Mouse (Mus musculus): ENCODE data around the gene Rab26. TPM values are rescaled to one million over a fixed set of nuclear protein-coding genes. Genes with fewer than 3 reads are reported as not detected.
A peak's percentile ranks its signal among the peaks of the same experiment; 100 is the strongest.

The Rab26 gene
- total RNA-seq, 4 experiments from 2014 or later = 0.27 TPM; not detected in 3

DNA sequence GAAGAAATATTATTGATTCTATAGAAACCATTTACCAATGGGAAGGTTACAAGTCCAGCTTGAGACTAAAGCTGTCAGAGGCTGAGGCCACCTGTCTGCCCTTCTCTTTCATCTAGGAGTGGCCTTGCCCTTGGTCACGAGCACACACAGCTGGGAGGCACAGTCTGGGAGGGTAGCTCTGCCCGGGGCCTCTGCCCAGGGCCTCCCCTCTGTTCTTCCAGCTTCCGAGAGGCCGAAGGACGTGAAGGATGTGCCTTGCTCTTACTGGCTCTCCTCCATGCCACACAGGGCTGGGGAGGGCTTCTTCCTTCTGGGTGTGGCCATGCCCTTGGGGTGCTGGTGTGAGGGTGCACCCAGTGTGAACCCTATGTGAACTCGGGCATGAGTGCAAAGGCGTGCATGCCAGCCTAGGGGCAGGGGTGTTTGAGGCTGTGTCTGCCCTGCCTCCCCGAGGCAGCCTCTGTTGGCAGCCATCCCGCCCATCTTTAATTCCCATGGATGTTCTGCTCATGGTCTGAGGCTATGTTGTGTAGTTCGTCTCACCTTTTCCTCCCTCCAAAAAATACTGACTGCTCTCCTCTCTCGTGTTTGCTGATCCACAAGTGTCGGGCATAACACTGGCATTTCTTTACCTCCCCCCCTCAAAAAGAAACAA lies 26.1 kb downstream of the Rab26 start:
- no peak for DNase-seq (ENCODE audit: low spot score in 2 of 2)

DNA sequence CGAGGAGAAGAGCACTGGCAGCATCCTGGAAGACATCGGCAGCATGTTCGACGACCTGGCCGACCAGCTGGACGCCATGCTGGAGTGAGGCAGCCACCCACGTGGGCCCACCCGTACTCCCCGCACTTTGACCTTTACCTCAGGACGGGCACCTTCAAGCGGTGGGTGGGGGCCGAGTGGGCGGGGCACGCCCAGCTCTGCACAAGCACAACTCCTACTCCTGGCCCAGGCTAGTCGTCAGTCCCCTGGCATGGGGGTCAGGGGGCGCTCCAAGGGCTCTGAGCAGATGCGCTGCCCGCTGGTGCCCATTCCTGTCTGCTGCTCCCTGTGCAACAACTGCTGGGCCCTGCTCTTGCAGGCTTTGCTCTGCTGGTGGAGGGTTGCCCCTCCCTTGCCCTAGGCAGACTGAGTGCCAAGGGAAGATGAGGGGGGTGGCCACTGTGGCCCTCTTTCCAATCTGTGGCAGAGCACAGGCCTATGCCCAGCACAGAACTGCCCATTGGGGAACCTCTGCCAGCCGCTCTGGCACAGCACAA lies 26.8 kb downstream of the Rab26 start:
- no peak for DNase-seq (ENCODE audit: low spot score in 2 of 2)

- DNase-seq (ENCODE audit: low spot score in 2 of 2) = peak in 1 of 2 experiments; percentile 44
These were observed 27.5 kb downstream of the Rab26 start for GRCm38 (mm10) chr17:24506332-24507070.

- no peak for DNase-seq (ENCODE audit: low spot score in 2 of 2)
These were observed 28.6 kb downstream of the Rab26 start for GRCm38 (mm10) chr17:24505286-24505955.

DNA sequence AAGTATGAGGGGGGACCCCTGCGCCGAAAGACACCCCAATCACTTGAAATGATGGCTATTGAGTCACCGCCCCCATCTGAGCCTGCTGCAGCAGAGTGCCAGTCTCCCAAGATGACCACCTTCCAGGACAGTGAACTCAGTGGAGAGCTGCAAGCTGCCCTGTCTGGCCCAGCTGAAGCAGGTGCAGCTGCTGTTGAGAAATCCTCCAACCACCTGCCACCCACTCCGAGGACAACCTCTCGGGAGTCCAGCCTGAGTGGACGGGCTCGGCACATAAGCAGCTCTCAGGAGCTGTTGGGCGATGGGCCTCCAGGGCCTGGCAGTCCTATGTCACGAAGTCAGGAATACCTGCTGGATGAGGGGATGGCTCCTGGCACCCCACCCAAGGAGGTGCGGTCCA lies 29.9 kb downstream of the Rab26 start:
- no peak for DNase-seq (ENCODE audit: low spot score in 2 of 2)

- DNase-seq (ENCODE audit: low spot score in 2 of 2) = no peak
These were observed 31.8 kb downstream of the Rab26 start for GRCm38 (mm10) chr17:24502208-24502607.

DNA sequence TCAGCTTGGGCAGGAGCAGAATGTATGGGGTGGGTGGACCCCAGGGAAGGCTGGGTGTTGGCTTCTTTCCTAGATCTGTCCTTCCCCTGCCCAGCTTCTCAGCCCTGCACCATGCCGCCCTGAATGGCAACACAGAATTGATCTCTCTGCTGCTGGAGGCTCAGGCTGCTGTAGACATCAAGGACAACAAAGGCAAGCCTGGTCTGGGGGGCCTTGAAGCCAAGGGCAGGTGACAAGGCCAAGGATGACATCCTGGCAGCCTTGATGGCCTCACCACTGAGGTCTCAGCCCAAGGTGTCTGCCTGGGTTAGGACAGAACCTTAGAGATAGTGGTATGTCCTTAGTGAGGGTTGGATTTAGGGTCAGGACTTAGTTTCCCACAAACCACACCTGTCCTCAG lies 38.0 kb downstream of the Rab26 start:
- DNase-seq (ENCODE audit: low spot score in 2 of 2) = no peak

DNA sequence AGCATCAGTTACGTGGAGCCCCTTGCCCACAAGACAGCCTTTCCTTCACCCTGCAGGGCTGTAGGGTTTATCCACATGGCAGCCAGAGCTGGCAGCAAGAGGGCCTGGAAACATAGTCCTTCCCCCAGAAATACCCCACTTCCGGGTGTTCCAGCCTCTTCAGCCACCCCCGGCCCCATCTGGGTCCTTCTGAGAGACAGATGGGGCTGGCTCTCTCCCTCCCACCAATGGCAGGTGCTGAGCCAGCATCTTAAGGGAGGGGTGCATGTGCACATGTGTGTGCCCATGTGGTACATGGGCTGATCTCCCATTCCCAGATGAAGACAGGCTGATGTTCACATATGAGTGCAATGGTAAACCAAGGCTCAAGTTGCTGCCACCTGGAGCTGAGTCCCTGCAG lies 38.6 kb downstream of the Rab26 start:
- no peak for DNase-seq (ENCODE audit: low spot score in 2 of 2)

GRCm38 (mm10) chr17:24494627-24495335 lies 39.2 kb downstream of the Rab26 start:
- no peak for DNase-seq (ENCODE audit: low spot score in 2 of 2)

DNA sequence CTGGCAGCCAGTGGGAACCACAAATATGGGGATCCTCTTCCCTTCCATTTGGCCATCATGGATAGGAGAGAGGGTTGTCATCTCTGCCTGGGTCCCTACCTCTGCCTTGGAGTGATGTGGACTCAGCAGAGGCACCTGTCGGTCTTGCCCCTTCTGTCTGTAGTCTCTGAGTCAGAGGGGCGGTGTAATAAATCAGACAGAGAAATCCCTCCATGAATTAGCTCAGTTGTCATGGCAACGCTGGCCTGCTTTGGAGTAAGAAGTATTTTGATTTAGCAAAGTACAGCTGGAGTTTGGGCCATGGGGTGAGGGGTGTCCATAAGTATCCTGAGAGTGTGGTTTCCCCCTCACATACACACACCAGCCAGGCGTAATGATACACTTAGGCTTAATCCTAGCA lies 43.6 kb downstream of the Rab26 start:
- no peak for DNase-seq (ENCODE audit: low spot score in 2 of 2)

- no peak for DNase-seq (ENCODE audit: low spot score in 2 of 2)
These were observed 44.6 kb downstream of the Rab26 start for GRCm38 (mm10) chr17:24489265-24490030.

DNA sequence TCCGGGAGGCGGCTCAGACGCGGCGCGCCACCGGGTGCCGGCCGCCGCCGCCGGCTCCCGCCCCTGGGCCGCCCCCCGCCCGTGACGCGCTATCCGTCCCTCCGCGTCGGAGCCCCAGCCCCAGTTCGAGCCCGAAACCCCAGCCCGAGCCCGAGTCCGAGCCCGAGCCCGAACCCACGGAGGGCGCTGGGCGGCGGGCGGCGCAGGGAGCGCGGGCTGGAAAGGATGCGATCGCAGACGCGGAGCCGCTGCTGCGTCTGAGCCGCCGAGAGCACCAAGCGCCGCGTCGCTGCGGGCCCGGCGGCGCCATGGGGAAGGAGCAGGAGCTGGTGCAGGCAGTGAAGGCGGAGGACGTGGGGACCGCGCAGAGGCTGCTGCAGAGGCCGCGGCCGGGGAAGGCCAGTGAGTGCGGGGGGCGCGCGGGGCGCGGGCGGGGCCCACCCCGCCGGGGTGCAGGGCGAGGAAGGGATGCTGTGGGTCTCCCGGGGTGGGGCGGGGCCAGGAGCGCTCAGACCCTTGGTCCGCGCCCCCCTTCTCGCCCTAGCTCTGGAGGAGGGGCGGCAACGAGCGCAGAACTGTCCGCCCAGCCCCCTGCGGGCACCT lies 45.2 kb downstream of the Rab26 start:
- no peak for DNase-seq (ENCODE audit: low spot score in 2 of 2)

DNA sequence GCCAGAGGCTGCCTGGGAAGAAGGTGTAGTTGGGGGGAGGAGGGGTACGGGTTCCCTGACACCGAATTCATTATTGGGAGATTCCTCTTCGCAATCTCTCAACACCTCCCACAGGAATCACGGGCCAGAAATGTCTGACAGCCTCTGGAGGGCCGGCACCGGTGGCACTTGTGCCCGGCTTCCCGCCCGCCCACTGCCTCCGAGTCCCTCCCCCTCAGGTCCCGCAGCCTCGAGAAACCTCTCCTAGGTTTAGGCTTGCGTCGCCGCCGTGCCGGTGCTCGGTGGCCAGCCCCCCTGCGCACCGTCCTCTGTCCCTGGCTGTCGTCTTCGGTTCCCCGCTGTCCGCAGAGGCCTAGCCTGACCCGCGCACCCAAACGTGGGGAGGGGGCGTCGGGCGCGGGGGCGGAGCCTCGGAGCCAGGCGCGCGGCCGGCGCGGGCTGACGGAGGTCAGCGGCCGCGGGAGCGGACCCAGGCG lies 45.8 kb downstream of the Rab26 start, which contains the start of gene Caskin1:
Gene Caskin1, plus strand, starts transcription at position 416 of the 476 bp plus-strand sequence.
- no peak for DNase-seq (ENCODE audit: low spot score in 2 of 2)

DNA sequence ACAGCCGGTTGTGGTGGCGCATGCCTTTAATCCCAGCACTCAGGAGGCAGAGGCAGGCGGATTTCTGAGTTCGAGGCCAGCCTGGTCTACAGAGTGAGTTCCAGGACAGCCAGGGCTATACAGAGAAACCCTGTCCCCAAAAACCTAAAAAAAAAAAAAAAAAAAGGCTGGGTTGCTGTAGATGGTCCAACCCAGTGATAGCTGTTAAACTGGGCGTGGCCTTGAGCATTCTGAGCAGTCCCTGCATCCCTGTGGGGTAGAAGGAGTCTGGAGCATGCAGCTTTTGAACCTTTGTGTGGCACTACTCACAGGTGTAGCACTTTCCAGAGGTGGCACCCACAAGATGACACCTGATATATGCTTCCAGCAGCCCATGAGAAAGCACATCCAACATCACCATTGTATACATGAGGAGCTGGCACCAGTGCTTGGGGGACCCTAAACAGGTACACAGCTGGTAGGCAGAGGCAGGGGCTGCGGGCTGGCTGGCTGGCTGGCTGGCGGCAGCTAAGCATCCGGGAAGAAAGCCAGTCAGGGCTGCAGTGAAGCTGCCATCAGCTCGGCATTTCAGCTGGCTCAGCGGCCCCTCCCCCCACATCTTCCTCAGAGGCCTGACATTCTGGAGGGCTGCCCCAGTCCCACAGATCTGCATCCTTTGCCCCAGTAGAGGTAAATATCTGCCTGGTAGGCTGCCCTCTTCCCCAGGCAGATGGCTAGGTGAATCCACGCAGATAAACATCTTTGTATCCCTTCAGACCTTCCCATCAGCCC lies 48.7 kb downstream of the Rab26 start:
- no peak for DNase-seq (ENCODE audit: low spot score in 2 of 2)

- DNase-seq (ENCODE audit: low spot score in 2 of 2) = no peak
These were observed 50.5 kb downstream of the Rab26 start for GRCm38 (mm10) chr17:24483495-24483894.

- DNase-seq (ENCODE audit: low spot score in 2 of 2) = no peak
These were observed 52.8 kb downstream of the Rab26 start for GRCm38 (mm10) chr17:24481027-24481815.

DNA sequence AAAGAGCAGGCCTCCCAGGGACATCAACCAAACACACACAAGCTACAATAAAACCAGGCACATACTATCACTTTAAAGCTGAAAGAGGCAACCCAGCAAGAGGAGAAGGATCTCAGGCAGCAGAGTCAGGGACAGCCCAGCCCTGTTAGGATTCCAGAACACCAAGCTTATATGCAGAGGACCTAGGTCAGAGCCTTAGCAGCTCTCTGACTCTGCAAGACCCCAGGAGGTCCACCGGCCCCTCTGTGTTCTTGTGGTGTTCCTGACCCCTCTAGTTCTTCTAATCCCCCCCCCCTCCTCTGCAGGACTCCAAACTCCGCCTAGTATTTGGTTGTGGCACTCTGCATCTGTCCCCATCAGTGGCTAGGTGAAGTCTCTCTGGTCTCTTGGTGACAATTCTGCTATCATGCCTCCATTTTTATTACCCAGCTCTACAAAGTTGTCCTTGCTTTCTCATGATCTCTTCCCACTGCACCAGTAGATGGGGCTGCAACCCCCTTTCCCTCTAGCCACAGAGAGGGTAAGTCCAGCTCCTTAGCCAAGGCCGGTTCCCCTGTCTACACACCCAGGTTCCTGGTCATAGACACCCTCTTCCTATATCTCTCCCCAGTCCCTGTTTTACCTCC lies 53.7 kb downstream of the Rab26 start:
- no peak for DNase-seq (ENCODE audit: low spot score in 2 of 2)

DNA sequence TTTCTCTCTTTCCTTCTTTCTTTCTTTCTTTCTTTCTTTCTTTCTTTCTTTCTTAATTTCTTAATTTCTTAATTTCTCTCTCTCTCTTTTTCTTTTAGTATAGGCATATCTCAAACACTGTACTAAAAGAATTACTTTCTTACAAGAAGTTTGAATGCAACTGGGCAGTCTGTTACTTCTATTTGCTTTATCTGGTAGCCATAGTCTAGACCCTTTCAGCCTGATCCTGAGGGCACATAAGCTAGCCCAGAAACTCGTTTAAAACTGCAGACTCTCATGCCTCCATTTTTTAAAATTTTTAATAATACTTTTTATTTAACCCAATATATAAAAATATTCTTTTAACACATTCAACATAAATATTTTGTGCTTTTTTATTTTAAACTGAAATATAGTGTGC lies 54.6 kb downstream of the Rab26 start:
- DNase-seq (ENCODE audit: low spot score in 2 of 2) = no peak
